Mouse (Mus musculus) liver, embryonic 11.5 days (tissue): ENCODE measurements at regions not wholly inside any gene's neighbourhood (a gene's known extent, or its start where the extent isn't known, plus 50 kb on each side); places are given as distances from the start of the nearest gene placed in this dataset.

Source experiments
- ATAC-seq: fragments of 200-750 bp; cut with Nextera tagmentation; replicated peaks from 2 replicates; pipeline ENCODE4 v1.8.0; 2017; ENCODE audit warnings: moderate number of reproducible peaks, mild to moderate bottlenecking, moderate TSS enrichment, moderate library complexity; ENCODE audit not compliant: low FRiP score
- DNase-seq: peaks from one replicate; pipeline ENCODE4 v3.0.0-alpha.2; 2017; ENCODE audit warnings: low spot score
- H3K27ac ChIP-seq: fragments of 300-500 bp; sonication (generic); 2 replicates; pipeline ENCODE4 v1.5.1; 2014; ENCODE audit warnings: mild to moderate bottlenecking, low read depth, low read length, control low read depth
- H3K27me3 ChIP-seq: fragments of 300-500 bp; sonication (generic); replicated peaks from 2 replicates; pipeline ENCODE4 v1.6.1; 2014; ENCODE audit warnings: low read length, mixed read lengths; ENCODE audit not compliant: control insufficient read depth, insufficient read depth
- H3K36me3 ChIP-seq: fragments of 300-500 bp; sonication (generic); 2 replicates; pipeline ENCODE4 v1.6.1; 2014; ENCODE audit warnings: mild to moderate bottlenecking, low read length, moderate library complexity, mixed read lengths; ENCODE audit not compliant: control insufficient read depth, insufficient read depth
- H3K4me1 ChIP-seq: fragments of 300-500 bp; sonication (generic); replicated peaks from 2 replicates; pipeline ENCODE4 v1.6.1; 2014; ENCODE audit warnings: low read length, mixed read lengths; ENCODE audit not compliant: control insufficient read depth, insufficient read depth
- H3K4me2 ChIP-seq: fragments of 300-500 bp; sonication (generic); 2 replicates; pipeline ENCODE4 v1.6.1; 2014; ENCODE audit warnings: mild to moderate bottlenecking, control low read depth, moderate library complexity
- H3K4me3 ChIP-seq: fragments of 300-500 bp; sonication (generic); 2 replicates; pipeline ENCODE4 v1.5.1; 2014; ENCODE audit warnings: low read depth, low read length, control low read depth
- H3K9ac ChIP-seq: fragments of 300-500 bp; sonication (generic); 2 replicates; pipeline ENCODE4 v1.6.1; 2014; ENCODE audit warnings: low read depth, low read length, control low read depth
- H3K9me3 ChIP-seq: fragments of 300-500 bp; sonication (generic); 2 replicates; pipeline ENCODE4 v1.6.1; 2016; ENCODE audit warnings: low read length, inconsistent platforms, mixed read lengths; ENCODE audit not compliant: control insufficient read depth
- WGBS: fragments of 180-500 bp; shearing (Covaris S2); extraction: QIAGEN DNeasy Blood & Tissue Kit; methylation state at CpG from one replicate; pipeline ENCODE4 v1.1.7; 2014; 5-methylcytosine and 5-hydroxymethylcytosine counted together

- ATAC-seq (no peak), DNase-seq (no peak)
- no peak overlapping the region for H3K9ac ChIP-seq
- H3K27me3 ChIP-seq: no peaks in the 10 kb centered on the region
- 83% methylated on average over 10 of the region's 10 CpGs for WGBS
- no peak overlapping the region for H3K4me3 ChIP-seq
- H3K9me3 ChIP-seq: no peaks in the 10 kb centered on the region
- no peak overlapping the region for H3K27ac ChIP-seq
- H3K4me1 ChIP-seq: no peaks in the 10 kb centered on the region
- no peak overlapping the region for H3K4me2 ChIP-seq
- no peaks in the 10 kb centered on the region for H3K36me3 ChIP-seq
Measured at GRCm38 (mm10) chr2:45367436-45368193, 250.4 kb upstream of the Zeb2 start.

GRCm38 (mm10) chr2:45357266-45357665, 240.1 kb upstream of the Zeb2 start:
- ATAC-seq: no peak
- WGBS: 81% methylated on average over 7 of the region's 7 CpGs

GRCm38 (mm10) chr2:45356558-45357170, 239.5 kb upstream of the Zeb2 start:
- Histone ChIP-seq H3K27me3 (no peaks in the 10 kb centered on the region), H3K27ac (no peak overlapping the region), H3K36me3 (no peaks in the 10 kb centered on the region), H3K9me3 (no peaks in the 10 kb centered on the region), H3K4me3 (no peak overlapping the region), H3K4me1 (peaks cover 2% of the 10 kb centered on the region), H3K4me2 (no peak overlapping the region), H3K9ac (no peak overlapping the region)
- DNase-seq (no peak), ATAC-seq (no peak)
- WGBS: 86% methylated on average over 8 of the region's 8 CpGs

More at GRCm38 (mm10) chr2:45357266-45357665, 240.1 kb upstream of the Zeb2 start:
- no peak overlapping the region for H3K4me2 ChIP-seq
- H3K4me1 ChIP-seq: no peaks in the 10 kb centered on the region
- no peak overlapping the region for H3K27ac ChIP-seq
- no peaks in the 10 kb centered on the region for H3K27me3 ChIP-seq
- H3K9me3 ChIP-seq: no peaks in the 10 kb centered on the region
- H3K4me3 ChIP-seq: no peak overlapping the region
- H3K9ac ChIP-seq: no peak overlapping the region
- H3K36me3 ChIP-seq: no peaks in the 10 kb centered on the region
- no peak for DNase-seq

- DNase-seq (no peak), ATAC-seq (no peak)
- Histone ChIP-seq H3K9ac (no peak overlapping the region), H3K4me2 (no peak overlapping the region), H3K27me3 (no peaks in the 10 kb centered on the region), H3K4me1 (peaks cover 7% of the 10 kb centered on the region), H3K4me3 (no peak overlapping the region), H3K27ac (no peak overlapping the region), H3K9me3 (no peaks in the 10 kb centered on the region), H3K36me3 (no peaks in the 10 kb centered on the region)
- 93% methylated on average over 12 of the region's 12 CpGs for WGBS
Measured at GRCm38 (mm10) chr2:45356021-45356420, 238.8 kb upstream of the Zeb2 start.

GRCm38 (mm10) chr2:45351529-45352133, 234.4 kb upstream of the Zeb2 start:
- no peak for DNase-seq
- H3K4me3 ChIP-seq: no peak overlapping the region
- H3K36me3 ChIP-seq: no peaks in the 10 kb centered on the region
- H3K4me2 ChIP-seq: no peak overlapping the region
- H3K27ac ChIP-seq: no peak overlapping the region
- no peaks in the 10 kb centered on the region for H3K9me3 ChIP-seq
- ATAC-seq: peak; percentile 93
- no peaks in the 10 kb centered on the region for H3K27me3 ChIP-seq
- no peak overlapping the region for H3K9ac ChIP-seq
- peaks cover 14% of the 10 kb centered on the region for H3K4me1 ChIP-seq
- WGBS: 38% methylated on average over 1 of the region's 1 CpGs

- Histone ChIP-seq H3K27me3 (no peaks in the 10 kb centered on the region), H3K4me3 (no peak overlapping the region), H3K4me1 (peaks cover 9% of the 10 kb centered on the region; the same call in 1 of the 2 replicates), H3K9me3 (no peaks in the 10 kb centered on the region), H3K9ac (no peak overlapping the region), H3K36me3 (no peaks in the 10 kb centered on the region), H3K4me2 (no peak overlapping the region), H3K27ac (no peak overlapping the region)
- ATAC-seq (no peak), DNase-seq (no peak)
- WGBS: 70% methylated on average over 5 of the region's 5 CpGs
Measured at GRCm38 (mm10) chr2:45346358-45346757, 229.2 kb upstream of the Zeb2 start.

- 69% methylated on average over 1 of the region's 1 CpGs for WGBS
- H3K4me2 ChIP-seq: no peak overlapping the region
- no peaks in the 10 kb centered on the region for H3K4me1 ChIP-seq
- no peaks in the 10 kb centered on the region for H3K36me3 ChIP-seq
- no peaks in the 10 kb centered on the region for H3K27me3 ChIP-seq
- H3K9me3 ChIP-seq: no peaks in the 10 kb centered on the region
- H3K27ac ChIP-seq: no peak overlapping the region
- DNase-seq (no peak), ATAC-seq (no peak)
- no peak overlapping the region for H3K4me3 ChIP-seq
- no peak overlapping the region for H3K9ac ChIP-seq
Measured at GRCm38 (mm10) chr2:45339866-45340265, 222.7 kb upstream of the Zeb2 start.

- Histone ChIP-seq H3K27ac (no peak overlapping the region), H3K4me3 (no peak overlapping the region), H3K9me3 (no peaks in the 10 kb centered on the region), H3K4me1 (no peaks in the 10 kb centered on the region), H3K27me3 (no peaks in the 10 kb centered on the region), H3K4me2 (no peak overlapping the region), H3K36me3 (no peaks in the 10 kb centered on the region), H3K9ac (no peak overlapping the region)
- DNase-seq (no peak), ATAC-seq (no peak)
Measured at GRCm38 (mm10) chr2:45338809-45339208, 221.6 kb upstream of the Zeb2 start.
